Mouse (Mus musculus): ENCODE results near the gene Gckr. TPM values are rescaled to one million over a fixed set of nuclear protein-coding genes. Genes with fewer than 3 reads are reported as not detected.

Gene Gckr
- polyA plus RNA-seq, 1 experiment from 2014 or later: 0.12 TPM

GRCm38 (mm10) chr5:31267686-31268085 lies 29.6 kb upstream of the Gckr start:
- WGBS: 35% methylated on average over 6 of the region's 6 CpGs
- H3K27me3 ChIP-seq: no peaks in the 10 kb centered on the region
- no peak for ATAC-seq
- no peak overlapping the region for H3K4me2 ChIP-seq
- H3K9ac ChIP-seq: no peak overlapping the region
- peaks cover 89% of the 10 kb centered on the region for H3K36me3 ChIP-seq (ENCODE audit: poor library complexity, severe bottlenecking)
- H3K4me1 ChIP-seq: no peaks in the 10 kb centered on the region
- no peak overlapping the region for H3K27ac ChIP-seq
- no peak overlapping the region for H3K4me3 ChIP-seq
- H3K9me3 ChIP-seq (replicated peaks): no peaks in the 10 kb centered on the region

GRCm38 (mm10) chr5:31273018-31273417 lies 24.2 kb upstream of the Gckr start:
- Histone ChIP-seq H3K9ac (no peak overlapping the region), H3K4me3 (no peak overlapping the region), H3K4me1 (no peaks in the 10 kb centered on the region), H3K4me2 (no peak overlapping the region), H3K36me3 (ENCODE audit: poor library complexity, severe bottlenecking) (peaks cover 76% of the 10 kb centered on the region), H3K27ac (no peak overlapping the region), H3K9me3 (replicated peaks) (no peaks in the 10 kb centered on the region), H3K27me3 (no peaks in the 10 kb centered on the region)
- no peak for ATAC-seq
- WGBS: 78% methylated on average over 6 of the region's 6 CpGs

GRCm38 (mm10) chr5:31279245-31279988 lies 17.8 kb upstream of the Gckr start:
- no peaks in the 10 kb centered on the region for H3K4me1 ChIP-seq
- H3K9me3 ChIP-seq (replicated peaks): no peaks in the 10 kb centered on the region
- H3K9ac ChIP-seq: no peak overlapping the region
- no peak overlapping the region for H3K4me2 ChIP-seq
- 89% methylated on average over 20 of the region's 20 CpGs for WGBS
- H3K27ac ChIP-seq: no peak overlapping the region
- H3K36me3 ChIP-seq (ENCODE audit: poor library complexity, severe bottlenecking): peaks cover 95% of the 10 kb centered on the region
- no peak overlapping the region for H3K4me3 ChIP-seq
- no peaks in the 10 kb centered on the region for H3K27me3 ChIP-seq
- no peak for ATAC-seq

GRCm38 (mm10) chr5:31288225-31288624 lies 9.0 kb upstream of the Gckr start:
- H3K4me2 ChIP-seq: no peak overlapping the region
- H3K27me3 ChIP-seq: no peaks in the 10 kb centered on the region
- no peak overlapping the region for H3K27ac ChIP-seq
- no peak overlapping the region for H3K9ac ChIP-seq
- no peak overlapping the region for H3K4me3 ChIP-seq
- no peak for ATAC-seq
- no peaks in the 10 kb centered on the region for H3K9me3 ChIP-seq (replicated peaks)
- peaks cover 45% of the 10 kb centered on the region for H3K36me3 ChIP-seq (ENCODE audit: poor library complexity, severe bottlenecking)
- WGBS: 86% methylated on average over 4 of the region's 4 CpGs
- H3K4me1 ChIP-seq: peaks cover 18% of the 10 kb centered on the region

- WGBS: 73% methylated on average over 3 of the region's 3 CpGs
- Histone ChIP-seq H3K27me3 (no peaks in the 10 kb centered on the region), H3K4me2 (no peak overlapping the region), H3K27ac (no peak overlapping the region), H3K4me1 (peaks cover 21% of the 10 kb centered on the region), H3K4me3 (no peak overlapping the region), H3K36me3 (ENCODE audit: poor library complexity, severe bottlenecking) (peaks cover 45% of the 10 kb centered on the region), H3K9me3 (replicated peaks) (no peaks in the 10 kb centered on the region), H3K9ac (no peak overlapping the region)
- no peak for ATAC-seq
Measured at GRCm38 (mm10) chr5:31288655-31289054, 8.6 kb upstream of the Gckr start.

- Histone ChIP-seq H3K4me1 (peaks cover 31% of the 10 kb centered on the region), H3K4me3 (peak overlapping the region; percentile 52; the same call in 1 of the 2 replicates), H3K27me3 (no peaks in the 10 kb centered on the region), H3K4me2 (peak overlapping the region; percentile 84), H3K36me3 (ENCODE audit: poor library complexity, severe bottlenecking) (peaks cover 36% of the 10 kb centered on the region), H3K9ac (no peak overlapping the region), H3K9me3 (replicated peaks) (no peaks in the 10 kb centered on the region), H3K27ac (no peak overlapping the region)
- 84% methylated on average over 3 of the region's 3 CpGs for WGBS
- no peak for ATAC-seq
Measured at GRCm38 (mm10) chr5:31289626-31290230, 7.5 kb upstream of the Gckr start.

- Histone ChIP-seq H3K4me1 (peaks cover 37% of the 10 kb centered on the region), H3K36me3 (ENCODE audit: poor library complexity, severe bottlenecking) (peaks cover 26% of the 10 kb centered on the region), H3K27me3 (no peaks in the 10 kb centered on the region), H3K9me3 (replicated peaks) (no peaks in the 10 kb centered on the region), H3K27ac (peak within 1 kb of the TSS; percentile 82), H3K9ac (peak within 1 kb of the TSS; percentile 68), H3K4me2 (peak within 1 kb of the TSS; percentile 84), H3K4me3 (peak within 1 kb of the TSS; percentile 52)
- peak; percentile 92 for ATAC-seq
- WGBS: 3% methylated on average over 45 of the region's 45 CpGs
Measured at GRCm38 (mm10) chr5:31290521-31291360, 6.5 kb upstream of the Gckr start, which contains the start of gene Ift172. Gene Ift172, minus strand, starts transcription at chr5:31291116.

GRCm38 (mm10) chr5:31291361-31291688 lies 5.9 kb upstream of the Gckr start:
- Histone ChIP-seq H3K4me2 (peak overlapping the region; percentile 84), H3K27me3 (no peaks in the 10 kb centered on the region), H3K9me3 (replicated peaks) (no peaks in the 10 kb centered on the region), H3K36me3 (ENCODE audit: poor library complexity, severe bottlenecking) (peaks cover 20% of the 10 kb centered on the region), H3K4me1 (peaks cover 37% of the 10 kb centered on the region), H3K9ac (peak overlapping the region; percentile 68), H3K27ac (peak overlapping the region; percentile 82), H3K4me3 (peak overlapping the region; percentile 52)
- WGBS: 4% methylated on average over 9 of the region's 9 CpGs
- ATAC-seq: no peak

- no peaks in the 10 kb centered on the region for H3K9me3 ChIP-seq (replicated peaks)
- H3K27ac ChIP-seq: peak overlapping the region; percentile 65
- peak overlapping the region; percentile 94 for H3K9ac ChIP-seq
- peak overlapping the region; percentile 94 for H3K4me2 ChIP-seq
- no peak; the same call in 1 of the 2 replicates for ATAC-seq
- peak overlapping the region; percentile 78 for H3K4me3 ChIP-seq
- WGBS: 5% methylated on average over 28 of the region's 29 CpGs
- no peaks in the 10 kb centered on the region for H3K27me3 ChIP-seq
- H3K36me3 ChIP-seq (ENCODE audit: poor library complexity, severe bottlenecking): peaks cover 13% of the 10 kb centered on the region
- H3K4me1 ChIP-seq: peaks cover 36% of the 10 kb centered on the region
Measured at GRCm38 (mm10) chr5:31294964-31295605, 2.2 kb upstream of the Gckr start.

GRCm38 (mm10) chr5:31295606-31296141 lies 1.6 kb upstream of the Gckr start, which contains the start of gene Fndc4:
Gene Fndc4, minus strand, starts transcription at chr5:31296080.
- under 1% methylated on average over 34 of the region's 46 CpGs for WGBS
- Histone ChIP-seq H3K4me1 (peaks cover 30% of the 10 kb centered on the region), H3K36me3 (ENCODE audit: poor library complexity, severe bottlenecking) (peaks cover 13% of the 10 kb centered on the region), H3K27me3 (no peaks in the 10 kb centered on the region), H3K4me2 (peak within 1 kb of the TSS; percentile 94), H3K4me3 (peak within 1 kb of the TSS; percentile 78), H3K9ac (peak within 1 kb of the TSS; percentile 94), H3K9me3 (replicated peaks) (no peaks in the 10 kb centered on the region), H3K27ac (peak within 1 kb of the TSS; percentile 65)
- peak; percentile 82 for ATAC-seq

- ATAC-seq: no peak
- Histone ChIP-seq H3K4me2 (no peak overlapping the region), H3K9me3 (replicated peaks) (no peaks in the 10 kb centered on the region), H3K27me3 (no peaks in the 10 kb centered on the region), H3K27ac (no peak overlapping the region), H3K4me3 (no peak overlapping the region), H3K36me3 (ENCODE audit: poor library complexity, severe bottlenecking) (peaks cover 8% of the 10 kb centered on the region), H3K4me1 (peaks cover 19% of the 10 kb centered on the region), H3K9ac (no peak overlapping the region)
- WGBS: 82% methylated on average over 3 of the region's 3 CpGs
Measured at GRCm38 (mm10) chr5:31297981-31298380, 738 bp downstream of the Gckr start.

Data from forebrain, embryonic 13.5 days (tissue).